Mouse (Mus musculus) heart, embryonic 16.5 days (tissue): ENCODE measurements around the gene Zfp385b. TPM values are rescaled to one million over a fixed set of nuclear protein-coding genes. Genes with fewer than 3 reads are reported as not detected.
A peak's percentile ranks its signal among the peaks of the same experiment; 100 is the strongest.

ENCODE experiments used
- ATAC-seq: fragments of 200-750 bp; cut with Nextera tagmentation; replicated peaks from 2 replicates; pipeline ENCODE4 v1.8.0; 2017; ENCODE audit warnings: moderate number of reproducible peaks; ENCODE audit not compliant: insufficient read depth, low FRiP score; ENCODE audit errors: extremely low read depth
- H3K27ac ChIP-seq: fragments of 300-500 bp; sonication (generic); 2 replicates; pipeline ENCODE4 v1.5.1; 2014; ENCODE audit warnings: mild to moderate bottlenecking, low read length, control low read depth, moderate library complexity
- H3K27me3 ChIP-seq: fragments of 300-500 bp; sonication (generic); 2 replicates; pipeline ENCODE4 v1.6.1; 2014; ENCODE audit warnings: low read length, mixed read lengths; ENCODE audit not compliant: control insufficient read depth, insufficient read depth
- H3K36me3 ChIP-seq: fragments of 300-500 bp; sonication (generic); 2 replicates; pipeline ENCODE4 v1.6.1; 2014; ENCODE audit not compliant: control insufficient read depth, insufficient read depth
- H3K4me1 ChIP-seq: fragments of 300-500 bp; sonication (generic); 2 replicates; pipeline ENCODE4 v1.6.1; 2014; ENCODE audit warnings: low read length, mixed read lengths; ENCODE audit not compliant: control insufficient read depth, insufficient read depth
- H3K4me2 ChIP-seq: fragments of 300-500 bp; sonication (generic); 2 replicates; pipeline ENCODE4 v1.6.1; 2014; ENCODE audit warnings: low read depth, mild to moderate bottlenecking, control low read depth, low read length
- H3K4me3 ChIP-seq: fragments of 300-500 bp; sonication (generic); 2 replicates; pipeline ENCODE4 v1.5.1; 2014; ENCODE audit warnings: mild to moderate bottlenecking, control low read depth, low read length
- H3K9ac ChIP-seq: fragments of 300-500 bp; sonication (generic); 2 replicates; pipeline ENCODE4 v1.6.1; 2014; ENCODE audit warnings: low read length, control low read depth
- H3K9me3 ChIP-seq: fragments of 300-500 bp; sonication (generic); replicated peaks from 2 replicates; pipeline ENCODE4 v1.6.1; 2016; ENCODE audit warnings: low read length; ENCODE audit not compliant: control insufficient read depth
- WGBS: fragments of 180-500 bp; shearing (Covaris S2); extraction: QIAGEN DNeasy Blood & Tissue Kit; methylation state at CpG from one replicate; pipeline ENCODE4 v1.1.7; 2014; 5-methylcytosine and 5-hydroxymethylcytosine counted together
- polyA plus RNA-seq: library from polyadenylated mRNA; unstranded; fragments of >200 nt; fragmentation: Nextera tagmentation; extraction: Ambion mirVana; gene quantifications from 2 replicates; pipeline ENCODE4 v1.2.1, GENCODE M21; 2015

Gene Zfp385b
- polyA plus RNA-seq, 1 experiment from 2014 or later, result 3.8 TPM

GRCm38 (mm10) chr2:77540860-77541259 lies 278.6 kb downstream of the Zfp385b start:
- peaks cover 12% of the 10 kb centered on the region for H3K4me1 ChIP-seq
- H3K4me2 ChIP-seq, result no peak overlapping the region
- H3K27me3 ChIP-seq, result no peaks in the 10 kb centered on the region
- ATAC-seq, result no peak
- no peaks in the 10 kb centered on the region for H3K36me3 ChIP-seq
- H3K4me3 ChIP-seq, result no peak overlapping the region
- WGBS, result 79% methylated on average over 3 of the region's 3 CpGs
- H3K9ac ChIP-seq, result no peak overlapping the region
- no peak overlapping the region for H3K27ac ChIP-seq
- no peaks in the 10 kb centered on the region for H3K9me3 ChIP-seq

GRCm38 (mm10) chr2:77536556-77536955 lies 282.9 kb downstream of the Zfp385b start:
- H3K4me3 ChIP-seq, result no peak overlapping the region
- no peaks in the 10 kb centered on the region for H3K27me3 ChIP-seq
- H3K4me2 ChIP-seq, result no peak overlapping the region
- WGBS, result 81% methylated on average over 3 of the region's 3 CpGs
- no peak overlapping the region for H3K9ac ChIP-seq
- H3K4me1 ChIP-seq, result 0 out of 2 replicates have a peak, but pooled peaks cover 1% of the 10 kb centered on the region
- no peak overlapping the region for H3K27ac ChIP-seq
- H3K9me3 ChIP-seq, result no peaks in the 10 kb centered on the region
- no peaks in the 10 kb centered on the region for H3K36me3 ChIP-seq
- ATAC-seq, result no peak

- H3K9ac ChIP-seq, result no peak overlapping the region
- no peaks in the 10 kb centered on the region for H3K9me3 ChIP-seq
- no peaks in the 10 kb centered on the region for H3K27me3 ChIP-seq
- peaks cover 19% of the 10 kb centered on the region for H3K4me1 ChIP-seq
- no peaks in the 10 kb centered on the region for H3K36me3 ChIP-seq
- H3K27ac ChIP-seq, result peak overlapping the region; percentile 65
- no peak overlapping the region for H3K4me3 ChIP-seq
- H3K4me2 ChIP-seq, result no peak overlapping the region; the same call in 1 of the 2 replicates
- WGBS, result 53% methylated on average over 7 of the region's 7 CpGs
- no peak for ATAC-seq
Observed at GRCm38 (mm10) chr2:77528079-77528752, 291.2 kb downstream of the Zfp385b start.

GRCm38 (mm10) chr2:77527616-77528015 lies 291.8 kb downstream of the Zfp385b start:
- no peak for ATAC-seq
- 36% methylated on average over 6 of the region's 6 CpGs for WGBS
- Histone ChIP-seq H3K4me2 (no peak overlapping the region; the same call in 1 of the 2 replicates), H3K36me3 (no peaks in the 10 kb centered on the region), H3K9me3 (no peaks in the 10 kb centered on the region), H3K27ac (peak overlapping the region; percentile 65), H3K4me3 (no peak overlapping the region), H3K4me1 (peaks cover 19% of the 10 kb centered on the region), H3K27me3 (no peaks in the 10 kb centered on the region), H3K9ac (no peak overlapping the region)

GRCm38 (mm10) chr2:77526803-77527202 lies 292.6 kb downstream of the Zfp385b start:
- 19% methylated on average over 4 of the region's 4 CpGs for WGBS
- Histone ChIP-seq H3K4me1 (peaks cover 19% of the 10 kb centered on the region), H3K36me3 (no peaks in the 10 kb centered on the region), H3K4me2 (no peak overlapping the region), H3K27ac (no peak overlapping the region), H3K4me3 (no peak overlapping the region), H3K9me3 (no peaks in the 10 kb centered on the region), H3K9ac (no peak overlapping the region), H3K27me3 (no peaks in the 10 kb centered on the region)
- ATAC-seq, result peak; percentile 72

GRCm38 (mm10) chr2:77526301-77526700 lies 293.1 kb downstream of the Zfp385b start:
- Histone ChIP-seq H3K36me3 (no peaks in the 10 kb centered on the region), H3K9me3 (no peaks in the 10 kb centered on the region), H3K27me3 (no peaks in the 10 kb centered on the region), H3K4me2 (no peak overlapping the region), H3K4me1 (peaks cover 19% of the 10 kb centered on the region), H3K9ac (no peak overlapping the region), H3K27ac (no peak overlapping the region), H3K4me3 (no peak overlapping the region)
- WGBS, result 32% methylated on average over 5 of the region's 5 CpGs
- peak; percentile 28; the same call in 1 of the 2 replicates for ATAC-seq

GRCm38 (mm10) chr2:77522223-77522622 lies 297.2 kb downstream of the Zfp385b start:
- Histone ChIP-seq H3K4me3 (no peak overlapping the region), H3K27ac (no peak overlapping the region), H3K4me1 (peaks cover 13% of the 10 kb centered on the region), H3K9me3 (no peaks in the 10 kb centered on the region), H3K4me2 (no peak overlapping the region), H3K36me3 (no peaks in the 10 kb centered on the region), H3K27me3 (no peaks in the 10 kb centered on the region), H3K9ac (no peak overlapping the region)
- ATAC-seq, result no peak
- 42% methylated on average over 4 of the region's 4 CpGs for WGBS

- Histone ChIP-seq H3K27me3 (no peaks in the 10 kb centered on the region), H3K27ac (peak overlapping the region; percentile 19), H3K9me3 (no peaks in the 10 kb centered on the region), H3K4me2 (peak overlapping the region; percentile 77), H3K4me3 (peak overlapping the region; percentile 55), H3K36me3 (no peaks in the 10 kb centered on the region), H3K9ac (peak overlapping the region; percentile 63), H3K4me1 (peaks cover 2% of the 10 kb centered on the region; the same call in 1 of the 2 replicates)
- peak; percentile 63 for ATAC-seq
- under 1% methylated on average over 14 of the region's 14 CpGs for WGBS
Observed at GRCm38 (mm10) chr2:77519341-77519740, 300.1 kb downstream of the Zfp385b start.

GRCm38 (mm10) chr2:77518693-77519092 lies 300.7 kb downstream of the Zfp385b start:
- Histone ChIP-seq H3K36me3 (no peaks in the 10 kb centered on the region), H3K27me3 (no peaks in the 10 kb centered on the region), H3K9me3 (no peaks in the 10 kb centered on the region), H3K4me3 (peak overlapping the region; percentile 55), H3K27ac (no peak overlapping the region; the same call in 1 of the 2 replicates), H3K4me1 (peaks cover 2% of the 10 kb centered on the region; the same call in 1 of the 2 replicates), H3K9ac (peak overlapping the region; percentile 63), H3K4me2 (peak overlapping the region; percentile 77)
- ATAC-seq, result peak; percentile 45; the same call in 1 of the 2 replicates
- WGBS, result 8% methylated on average over 8 of the region's 8 CpGs
